Mouse (Mus musculus): ENCODE data around the gene Tubb5. TPM values are rescaled to one million over a fixed set of nuclear protein-coding genes. Genes with fewer than 3 reads are reported as not detected.

Tubb5 gene
- polyA plus RNA-seq, 1 experiment from 2014 or later: 1,832 TPM

DNA sequence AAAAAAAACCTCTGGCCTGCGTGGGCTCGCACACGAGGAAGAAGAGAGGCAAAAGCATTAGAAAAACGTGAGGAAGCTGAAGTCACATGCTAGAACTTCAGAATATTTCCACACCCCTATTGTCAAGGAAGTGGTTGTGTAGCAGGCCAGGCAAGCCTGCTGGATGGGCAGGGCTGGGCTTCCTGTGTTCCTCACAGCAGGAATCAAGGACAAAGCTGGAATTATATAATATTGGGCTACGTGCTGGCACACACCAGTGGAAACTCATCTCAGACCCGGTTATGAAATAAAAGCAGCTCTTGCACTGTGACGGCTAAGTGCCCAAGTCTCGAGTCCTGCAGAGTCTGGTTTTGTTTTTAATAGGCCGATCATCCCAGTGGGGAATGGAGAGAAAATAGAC, 30.0 kb downstream of the Tubb5 start:
- H3K4me1 ChIP-seq (replicated peaks): no peaks in the 10 kb centered on the region
- H3K9ac ChIP-seq (replicated peaks): no peak overlapping the region
- ATAC-seq: no peak
- H3K9me3 ChIP-seq: no peaks in the 10 kb centered on the region
- H3K27me3 ChIP-seq: no peaks in the 10 kb centered on the region
- no peak overlapping the region for H3K4me3 ChIP-seq (replicated peaks)
- no peak overlapping the region for H3K27ac ChIP-seq
- H3K36me3 ChIP-seq: no peaks in the 10 kb centered on the region
- H3K4me2 ChIP-seq (replicated peaks): no peak overlapping the region
- 78% methylated on average over 9 of the region's 9 CpGs for WGBS

GRCm38 (mm10) chr17:35803858-35804399, 34.2 kb downstream of the Tubb5 start:
- 93% methylated on average over 4 of the region's 4 CpGs for WGBS
- H3K4me2 ChIP-seq (replicated peaks): no peak overlapping the region
- no peaks in the 10 kb centered on the region for H3K9me3 ChIP-seq
- H3K27ac ChIP-seq: no peak overlapping the region
- no peaks in the 10 kb centered on the region for H3K4me1 ChIP-seq (replicated peaks)
- H3K27me3 ChIP-seq: no peaks in the 10 kb centered on the region
- H3K4me3 ChIP-seq (replicated peaks): no peak overlapping the region
- no peak overlapping the region for H3K9ac ChIP-seq (replicated peaks)
- no peak for ATAC-seq
- H3K36me3 ChIP-seq: no peaks in the 10 kb centered on the region

- no peak for ATAC-seq
- Histone ChIP-seq H3K4me1 (replicated peaks) (no peaks in the 10 kb centered on the region), H3K27ac (no peak overlapping the region), H3K9me3 (no peaks in the 10 kb centered on the region), H3K9ac (replicated peaks) (no peak overlapping the region), H3K27me3 (no peaks in the 10 kb centered on the region), H3K4me3 (replicated peaks) (no peak overlapping the region), H3K36me3 (no peaks in the 10 kb centered on the region), H3K4me2 (replicated peaks) (no peak overlapping the region)
- 52% methylated on average over 6 of the region's 6 CpGs for WGBS
Measured at GRCm38 (mm10) chr17:35803020-35803419, 35.1 kb downstream of the Tubb5 start.

GRCm38 (mm10) chr17:35800905-35801304, 37.2 kb downstream of the Tubb5 start:
- Histone ChIP-seq H3K4me3 (replicated peaks) (no peak overlapping the region), H3K9me3 (no peaks in the 10 kb centered on the region), H3K9ac (replicated peaks) (no peak overlapping the region), H3K36me3 (no peaks in the 10 kb centered on the region), H3K4me1 (replicated peaks) (no peaks in the 10 kb centered on the region), H3K27ac (no peak overlapping the region), H3K27me3 (no peaks in the 10 kb centered on the region), H3K4me2 (replicated peaks) (no peak overlapping the region)
- WGBS: 84% methylated on average over 2 of the region's 2 CpGs
- no peak for ATAC-seq

DNA sequence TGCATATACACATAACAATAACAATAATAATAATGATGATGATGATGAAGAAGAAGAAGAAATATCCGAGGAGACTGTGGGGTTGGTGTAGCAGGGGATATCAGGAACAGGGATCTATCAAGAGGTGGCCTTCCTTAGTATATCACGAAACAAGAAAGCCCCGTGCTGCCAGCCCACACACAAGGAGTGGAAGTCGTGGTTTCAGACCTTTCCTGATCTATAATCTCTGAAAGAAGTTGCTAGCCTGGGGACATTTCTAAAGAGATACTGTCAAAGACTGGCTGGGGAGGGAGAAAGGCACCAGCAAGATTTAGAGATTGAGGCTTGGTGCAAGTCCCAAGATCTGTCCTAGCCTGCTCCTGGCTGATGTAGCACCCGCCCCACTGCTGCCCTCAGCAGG, 41.3 kb downstream of the Tubb5 start:
- WGBS: 73% methylated on average over 5 of the region's 5 CpGs
- Histone ChIP-seq H3K27ac (no peak overlapping the region), H3K27me3 (no peaks in the 10 kb centered on the region), H3K9me3 (no peaks in the 10 kb centered on the region), H3K4me3 (replicated peaks) (no peak overlapping the region), H3K36me3 (no peaks in the 10 kb centered on the region), H3K4me1 (replicated peaks) (no peaks in the 10 kb centered on the region), H3K9ac (replicated peaks) (no peak overlapping the region), H3K4me2 (replicated peaks) (no peak overlapping the region)
- ATAC-seq: no peak

GRCm38 (mm10) chr17:35795656-35796055, 42.5 kb downstream of the Tubb5 start:
- no peak for ATAC-seq
- WGBS: 83% methylated on average over 6 of the region's 6 CpGs

DNA sequence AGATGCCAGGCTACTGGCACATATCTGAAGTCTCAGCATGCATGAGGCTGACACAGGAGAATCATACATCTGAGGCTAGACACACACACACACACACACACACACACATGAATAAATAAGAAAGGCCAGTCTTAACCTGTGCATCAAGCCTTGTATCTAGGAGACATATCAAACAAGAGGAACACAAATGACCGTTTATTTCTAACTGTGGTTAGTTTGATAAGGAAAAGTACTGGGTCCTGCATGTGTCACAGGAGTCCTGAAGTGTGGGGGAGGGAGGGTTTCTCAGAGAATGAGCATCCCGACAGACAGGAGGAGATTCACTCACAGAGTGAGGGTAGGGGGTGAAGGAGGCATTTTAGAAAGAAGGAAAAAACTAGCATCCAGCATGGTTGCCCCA, 43.0 kb downstream of the Tubb5 start:
- Histone ChIP-seq H3K27me3 (no peaks in the 10 kb centered on the region), H3K9me3 (no peaks in the 10 kb centered on the region), H3K36me3 (no peaks in the 10 kb centered on the region), H3K27ac (no peak overlapping the region), H3K4me1 (replicated peaks) (no peaks in the 10 kb centered on the region), H3K9ac (replicated peaks) (no peak overlapping the region), H3K4me2 (replicated peaks) (no peak overlapping the region), H3K4me3 (replicated peaks) (no peak overlapping the region)
- no peak for ATAC-seq
- WGBS: 64% methylated on average over 2 of the region's 2 CpGs

More at GRCm38 (mm10) chr17:35795656-35796055, 42.5 kb downstream of the Tubb5 start:
- Histone ChIP-seq H3K9me3 (no peaks in the 10 kb centered on the region), H3K4me1 (replicated peaks) (no peaks in the 10 kb centered on the region), H3K27ac (no peak overlapping the region), H3K36me3 (no peaks in the 10 kb centered on the region), H3K4me2 (replicated peaks) (no peak overlapping the region), H3K4me3 (replicated peaks) (no peak overlapping the region), H3K9ac (replicated peaks) (no peak overlapping the region), H3K27me3 (no peaks in the 10 kb centered on the region)

GRCm38 (mm10) chr17:35792837-35793236, 45.3 kb downstream of the Tubb5 start:
- H3K36me3 ChIP-seq: no peaks in the 10 kb centered on the region
- no peak overlapping the region for H3K27ac ChIP-seq
- H3K9me3 ChIP-seq: no peaks in the 10 kb centered on the region
- no peak overlapping the region for H3K9ac ChIP-seq (replicated peaks)
- no peak overlapping the region for H3K4me3 ChIP-seq (replicated peaks)
- 91% methylated on average over 2 of the region's 2 CpGs for WGBS
- H3K4me1 ChIP-seq (replicated peaks): no peaks in the 10 kb centered on the region
- H3K27me3 ChIP-seq: no peaks in the 10 kb centered on the region
- no peak for ATAC-seq
- no peak overlapping the region for H3K4me2 ChIP-seq (replicated peaks)

DNA sequence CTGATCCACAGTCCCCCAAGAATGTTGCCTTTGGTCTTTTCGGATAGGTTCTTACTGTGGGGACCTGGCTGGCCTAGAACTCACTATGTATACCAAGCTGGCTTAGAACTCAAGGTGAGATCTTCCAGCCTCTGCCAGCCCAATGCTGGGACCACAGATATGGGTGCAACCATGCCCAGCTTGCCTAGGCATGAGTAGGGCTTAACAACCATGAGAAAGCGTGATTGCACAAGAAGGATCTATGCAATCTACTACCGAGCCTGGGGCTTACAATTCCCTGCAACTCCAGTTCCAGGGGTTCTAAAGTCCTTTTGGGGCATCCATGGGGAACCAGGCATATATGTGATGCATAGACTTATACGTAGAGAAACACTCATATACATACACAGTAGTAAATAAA, 47.2 kb downstream of the Tubb5 start:
- no peak overlapping the region for H3K4me2 ChIP-seq (replicated peaks)
- H3K9ac ChIP-seq (replicated peaks): no peak overlapping the region
- H3K36me3 ChIP-seq: no peaks in the 10 kb centered on the region
- H3K9me3 ChIP-seq: no peaks in the 10 kb centered on the region
- ATAC-seq: no peak
- no peaks in the 10 kb centered on the region for H3K27me3 ChIP-seq
- no peaks in the 10 kb centered on the region for H3K4me1 ChIP-seq (replicated peaks)
- H3K4me3 ChIP-seq (replicated peaks): no peak overlapping the region
- WGBS: 92% methylated on average over 4 of the region's 4 CpGs
- no peak overlapping the region for H3K27ac ChIP-seq

DNA sequence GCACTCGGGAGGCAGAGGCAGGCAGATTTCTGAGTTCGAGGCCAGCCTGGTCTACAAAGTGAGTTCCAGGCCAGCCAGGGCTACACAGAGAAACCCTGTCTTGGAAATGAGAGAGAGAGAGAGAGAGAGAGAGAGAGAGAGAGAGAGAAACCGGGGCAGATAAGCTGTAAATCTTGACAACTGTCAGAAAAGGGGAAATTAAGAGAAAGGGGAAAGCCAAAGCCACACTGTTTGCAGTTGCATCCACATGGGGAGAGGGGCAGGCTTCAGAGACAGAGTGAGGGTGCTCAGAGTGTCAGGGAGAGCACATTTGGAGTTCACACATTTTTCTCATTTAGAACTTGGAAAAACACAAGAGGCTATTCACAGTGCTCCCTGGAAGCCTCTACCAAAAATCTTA, 50.1 kb downstream of the Tubb5 start:
- ATAC-seq: no peak
- WGBS: 89% methylated on average over 3 of the region's 3 CpGs
- Histone ChIP-seq H3K36me3 (no peaks in the 10 kb centered on the region), H3K27ac (no peak overlapping the region), H3K9ac (replicated peaks) (no peak overlapping the region), H3K9me3 (no peaks in the 10 kb centered on the region), H3K27me3 (no peaks in the 10 kb centered on the region), H3K4me1 (replicated peaks) (no peaks in the 10 kb centered on the region), H3K4me3 (replicated peaks) (no peak overlapping the region), H3K4me2 (replicated peaks) (no peak overlapping the region)

DNA sequence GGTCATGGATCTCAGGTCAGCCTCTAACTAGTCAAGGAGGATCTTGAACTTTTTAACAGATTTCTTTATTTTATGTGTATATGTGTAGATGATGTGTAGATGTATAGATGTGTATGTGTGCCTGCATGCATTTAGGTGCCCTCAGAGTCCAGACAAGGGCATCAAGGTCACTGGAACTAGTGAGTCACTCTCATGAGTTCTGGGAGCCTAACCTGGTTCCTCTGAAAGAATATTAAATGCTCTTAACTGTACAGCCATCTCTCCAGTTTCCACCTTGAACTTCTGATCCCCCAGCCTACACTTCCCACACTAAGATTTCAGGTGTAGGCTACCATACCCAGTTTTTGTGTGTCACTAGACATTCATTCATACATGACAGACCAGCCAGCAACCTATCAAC, 50.6 kb downstream of the Tubb5 start:
- Histone ChIP-seq H3K4me1 (replicated peaks) (no peaks in the 10 kb centered on the region), H3K9ac (replicated peaks) (no peak overlapping the region), H3K27ac (no peak overlapping the region), H3K9me3 (no peaks in the 10 kb centered on the region), H3K4me3 (replicated peaks) (no peak overlapping the region), H3K4me2 (replicated peaks) (no peak overlapping the region), H3K36me3 (no peaks in the 10 kb centered on the region), H3K27me3 (no peaks in the 10 kb centered on the region)
- no peak for ATAC-seq

- Histone ChIP-seq H3K27ac (no peak overlapping the region), H3K36me3 (no peaks in the 10 kb centered on the region), H3K4me1 (replicated peaks) (no peaks in the 10 kb centered on the region), H3K9ac (replicated peaks) (no peak overlapping the region), H3K9me3 (no peaks in the 10 kb centered on the region), H3K4me2 (replicated peaks) (no peak overlapping the region), H3K4me3 (replicated peaks) (no peak overlapping the region), H3K27me3 (no peaks in the 10 kb centered on the region)
- ATAC-seq: no peak
- WGBS: 91% methylated on average over 4 of the region's 4 CpGs
Measured at GRCm38 (mm10) chr17:35785140-35785539, 53.0 kb downstream of the Tubb5 start.

DNA sequence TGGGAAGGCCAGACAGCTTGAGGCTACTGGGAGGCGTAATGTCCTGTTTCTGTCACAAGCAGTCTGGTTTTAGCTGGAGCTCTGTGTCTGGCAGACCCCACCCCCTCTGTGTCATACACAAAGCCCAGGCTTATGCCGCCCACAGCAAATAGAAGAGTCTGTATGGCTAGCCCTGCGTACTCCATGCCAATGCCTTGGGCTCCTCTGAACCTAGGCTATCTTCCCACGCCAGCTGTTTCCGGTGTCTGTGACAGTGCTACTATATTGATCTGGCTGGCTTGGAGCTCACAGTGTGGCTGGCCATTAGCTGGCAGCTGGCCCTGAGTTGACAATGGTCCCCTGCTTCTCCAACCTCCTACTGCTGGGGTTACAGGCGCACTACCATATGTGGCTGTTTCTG, 54.2 kb downstream of the Tubb5 start:
- Histone ChIP-seq H3K4me2 (replicated peaks) (no peak overlapping the region), H3K4me1 (replicated peaks) (no peaks in the 10 kb centered on the region), H3K27ac (no peak overlapping the region), H3K9me3 (no peaks in the 10 kb centered on the region), H3K27me3 (no peaks in the 10 kb centered on the region), H3K36me3 (no peaks in the 10 kb centered on the region), H3K4me3 (replicated peaks) (no peak overlapping the region), H3K9ac (replicated peaks) (no peak overlapping the region)
- 84% methylated on average over 6 of the region's 6 CpGs for WGBS
- ATAC-seq: no peak

Data from midbrain, embryonic 13.5 days (tissue).